Mouse (Mus musculus) layer of hippocampus, postnatal 14 days (tissue): Measurements from ENCODE around the gene Celsr3. TPM values are rescaled to one million over a fixed set of nuclear protein-coding genes. Genes with fewer than 3 reads are reported as not detected.

Experiments
- DNase-seq, 2 experiments: peaks; one replicate each; pipeline ENCODE4 v3.0.0; 2021 to 2022; ENCODE audit warnings: low spot score in 2 of 2, mixed read lengths in 1 of 2
- total RNA-seq, 2 experiments: library from RNA; stranded (reverse); gene quantifications; 2 replicates each; pipeline ENCODE4 v1.2.3; 2021

The Celsr3 gene
- total RNA-seq, 2 experiments from 2014 or later, result 54.2 to 57.1 TPM

DNA sequence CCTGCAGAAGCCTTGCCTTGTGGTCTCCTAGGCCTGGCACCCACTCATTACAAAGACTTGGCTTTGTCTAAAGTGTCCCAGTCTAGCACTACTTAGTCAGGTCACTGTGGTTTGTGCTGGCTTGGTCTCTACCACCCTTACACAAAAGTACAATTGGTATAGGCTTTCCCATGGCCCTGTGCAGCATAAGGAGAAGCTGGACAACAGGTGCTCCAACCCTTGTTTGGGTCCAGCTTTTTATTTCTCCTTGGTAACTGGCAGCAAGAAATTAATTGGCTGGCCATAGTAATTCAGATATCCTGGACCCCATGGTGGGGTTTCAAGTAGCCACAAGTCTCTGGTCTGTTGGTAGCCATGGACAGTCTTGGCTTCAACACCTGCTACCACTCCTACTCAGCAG is 19.7 kb upstream of the Celsr3 start:
- DNase-seq, result no peak

DNA sequence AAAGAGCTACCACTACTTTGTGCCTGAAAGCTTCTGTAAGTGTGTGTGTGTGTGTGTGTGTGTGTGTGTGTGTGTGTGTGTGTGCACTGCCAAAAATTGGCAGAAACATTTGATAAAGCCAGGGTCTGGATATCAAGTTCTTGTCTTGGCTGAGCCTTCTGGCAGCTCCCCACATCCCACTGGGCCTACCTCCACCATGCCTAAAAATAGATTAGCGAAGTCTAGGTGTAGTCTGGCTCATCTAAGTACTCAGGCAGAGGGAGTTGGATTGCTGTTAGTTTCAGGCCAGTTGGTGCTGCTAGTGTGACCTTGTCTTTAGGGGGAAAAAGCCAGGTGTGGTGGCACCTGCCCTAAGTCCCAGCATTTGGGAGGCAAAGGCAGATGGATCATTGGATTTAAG is 19.3 kb upstream of the Celsr3 start:
- DNase-seq, result no peak

DNA sequence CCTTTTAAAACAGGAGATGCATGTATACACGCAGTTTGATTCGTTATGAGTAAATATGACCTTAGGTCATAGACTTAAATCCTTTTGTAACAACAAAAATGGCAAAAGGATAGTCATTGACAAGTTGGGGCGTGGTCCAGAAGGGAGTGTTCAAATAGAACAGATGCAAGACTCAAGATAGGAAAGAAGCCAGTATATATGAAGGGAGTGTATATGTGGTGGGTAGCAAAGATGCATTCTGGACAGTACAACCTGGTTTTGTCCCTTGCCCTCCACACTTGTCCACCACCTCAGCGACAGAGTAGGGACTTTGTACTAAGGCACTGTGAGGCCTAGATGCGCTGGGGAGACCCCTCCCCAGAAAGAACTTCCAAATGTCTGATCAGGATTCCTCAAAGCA is 18.4 kb upstream of the Celsr3 start:
- DNase-seq, result no peak

- DNase-seq, result peak; percentile 95 to 96
Observed at GRCm38 (mm10) chr9:108808163-108808665, 17.9 kb upstream of the Celsr3 start, which contains the start of gene Nckipsd. Nckipsd (plus strand) TSS chr9:108808368.

DNA sequence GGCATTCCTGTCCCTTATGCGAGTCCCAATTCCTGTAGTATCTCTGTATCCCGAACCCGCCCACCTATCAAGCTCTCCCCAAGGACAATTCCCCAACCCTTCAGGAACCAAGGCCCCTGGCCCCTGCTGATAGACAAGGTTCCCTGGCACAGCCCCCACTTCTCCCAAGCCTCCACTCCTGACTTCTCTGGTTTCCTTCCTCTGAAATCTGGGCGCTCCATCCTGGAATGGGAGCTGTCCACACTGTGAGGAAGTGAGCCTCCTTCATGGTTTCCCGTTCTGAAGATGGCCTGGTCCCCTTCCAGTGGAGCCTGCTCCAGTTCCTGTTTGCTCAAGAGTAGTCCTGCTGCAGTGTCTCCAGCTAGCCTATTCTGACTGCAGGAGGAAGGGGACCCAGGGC is 16.9 kb upstream of the Celsr3 start:
- DNase-seq, result no peak

GRCm38 (mm10) chr9:108809723-108810122 is 16.4 kb upstream of the Celsr3 start:
- no peak for DNase-seq

GRCm38 (mm10) chr9:108810516-108810915 is 15.6 kb upstream of the Celsr3 start:
- no peak for DNase-seq

DNA sequence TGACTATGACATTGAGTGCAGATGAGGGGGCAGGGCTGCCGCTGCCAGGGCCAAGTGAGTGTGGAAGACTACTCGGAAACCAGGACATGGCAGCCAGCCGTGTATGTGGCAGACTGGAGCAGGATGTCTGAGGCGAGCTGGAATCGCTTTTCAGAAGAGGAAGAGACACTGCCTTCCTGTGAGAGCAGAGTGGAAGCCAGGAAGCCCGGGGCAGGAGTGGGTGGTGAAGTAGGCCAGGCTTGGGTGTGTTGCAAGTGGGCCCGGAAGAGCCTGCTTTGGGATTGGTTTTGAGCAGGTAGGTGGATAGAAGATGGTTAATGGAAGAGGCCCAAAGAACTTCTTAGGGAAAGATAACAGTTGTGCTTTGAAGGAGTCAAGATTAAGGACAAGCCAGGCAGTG is 10.6 kb upstream of the Celsr3 start:
- DNase-seq, result no peak

GRCm38 (mm10) chr9:108819495-108819894 is 6.6 kb upstream of the Celsr3 start:
- DNase-seq, result peak in 1 of 2 experiments; percentile 68

DNA sequence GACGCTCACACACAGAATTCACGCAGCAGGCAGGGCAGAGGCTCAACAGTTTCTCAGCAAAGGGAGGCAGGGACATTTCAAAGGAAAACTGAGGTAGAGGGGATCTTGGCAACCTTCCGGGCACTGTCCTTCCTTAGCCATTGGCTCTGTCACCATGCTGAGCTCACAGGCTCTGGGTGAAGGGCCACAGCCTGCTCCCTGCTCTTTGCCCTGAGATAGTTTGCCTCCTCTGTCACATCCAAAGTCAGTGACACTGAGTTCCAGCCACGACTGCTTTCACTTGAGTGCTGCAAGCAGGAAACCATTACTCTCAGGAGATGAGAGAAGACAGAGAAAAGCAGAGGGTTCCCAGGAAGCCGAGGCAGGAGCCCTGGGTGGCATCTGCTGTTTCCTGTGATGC is 6.0 kb upstream of the Celsr3 start:
- no peak for DNase-seq

DNA sequence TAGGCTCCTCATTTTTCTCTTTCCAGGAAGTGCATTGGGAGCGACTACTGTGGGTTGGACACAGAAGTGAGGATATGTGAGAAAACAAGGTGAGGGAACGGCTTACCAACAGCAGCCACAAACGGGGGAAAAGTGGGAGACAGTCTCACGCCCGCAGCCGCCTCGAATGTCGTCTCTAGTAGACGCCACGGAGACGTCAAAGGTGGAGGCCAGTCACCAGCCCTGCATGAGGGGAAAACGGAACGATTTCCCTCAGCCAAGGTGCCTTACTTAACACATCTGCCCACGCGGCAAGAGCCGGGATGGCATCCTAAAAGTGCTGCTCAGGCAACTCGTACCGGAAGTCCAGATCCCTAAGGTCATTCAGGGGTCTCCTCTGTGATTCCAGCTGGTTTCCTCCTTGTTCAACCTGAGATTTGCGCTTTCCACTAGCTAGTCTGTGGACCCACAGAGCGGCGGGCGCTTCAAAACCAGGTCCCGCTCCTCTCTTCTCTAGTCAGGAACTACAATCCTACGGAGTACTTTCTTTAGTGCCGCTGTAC is 1.9 kb upstream of the Celsr3 start:
- DNase-seq, result no peak

DNA sequence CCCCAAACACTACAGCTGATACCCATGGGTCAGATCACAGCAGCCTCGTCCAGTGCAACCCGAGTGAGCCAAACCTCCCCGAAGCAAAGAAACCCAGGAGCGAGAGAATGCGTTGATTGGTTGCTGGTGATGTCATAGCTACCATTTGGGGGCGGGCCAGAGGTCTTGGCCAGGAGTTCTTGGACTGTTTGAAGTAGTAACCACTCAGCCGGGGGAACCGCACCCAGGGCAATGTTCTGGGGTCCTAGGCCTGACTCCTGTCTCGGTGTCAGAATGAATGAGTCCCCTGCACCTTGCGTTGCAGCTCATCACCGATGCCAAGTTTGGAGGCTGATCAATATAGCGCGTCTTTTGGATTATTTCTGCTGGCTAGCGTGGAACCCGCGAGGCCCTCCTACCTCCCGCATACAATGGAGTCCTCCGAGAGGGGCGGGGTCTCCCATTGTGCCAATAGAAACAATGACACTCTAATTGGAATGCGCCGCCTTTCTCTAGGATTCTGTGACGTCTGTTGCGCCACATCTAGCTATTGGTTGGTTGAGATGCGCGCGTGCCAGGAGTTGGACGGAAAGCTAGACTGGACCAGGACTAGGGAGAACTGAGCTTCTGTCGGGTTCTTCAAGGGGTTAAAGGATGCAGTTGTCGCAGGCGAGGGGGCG is 1.2 kb upstream of the Celsr3 start:
- DNase-seq, result peak; percentile 92 to 97

- DNase-seq, result peak; percentile 60 to 62
Observed at GRCm38 (mm10) chr9:108826700-108827340, 700 bp downstream of the Celsr3 start.

DNA sequence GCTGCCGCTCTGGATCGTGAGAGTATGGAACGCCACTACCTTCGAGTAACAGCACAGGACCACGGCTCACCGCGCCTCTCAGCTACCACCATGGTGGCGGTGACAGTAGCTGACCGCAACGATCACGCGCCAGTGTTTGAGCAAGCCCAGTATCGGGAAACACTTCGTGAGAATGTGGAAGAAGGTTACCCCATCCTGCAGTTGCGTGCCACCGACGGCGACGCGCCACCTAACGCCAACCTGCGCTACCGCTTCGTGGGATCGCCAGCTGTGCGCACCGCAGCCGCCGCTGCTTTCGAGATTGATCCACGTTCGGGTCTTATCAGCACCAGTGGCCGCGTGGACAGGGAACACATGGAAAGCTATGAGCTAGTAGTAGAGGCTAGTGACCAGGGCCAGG is 1.3 kb downstream of the Celsr3 start:
- no peak for DNase-seq

DNA sequence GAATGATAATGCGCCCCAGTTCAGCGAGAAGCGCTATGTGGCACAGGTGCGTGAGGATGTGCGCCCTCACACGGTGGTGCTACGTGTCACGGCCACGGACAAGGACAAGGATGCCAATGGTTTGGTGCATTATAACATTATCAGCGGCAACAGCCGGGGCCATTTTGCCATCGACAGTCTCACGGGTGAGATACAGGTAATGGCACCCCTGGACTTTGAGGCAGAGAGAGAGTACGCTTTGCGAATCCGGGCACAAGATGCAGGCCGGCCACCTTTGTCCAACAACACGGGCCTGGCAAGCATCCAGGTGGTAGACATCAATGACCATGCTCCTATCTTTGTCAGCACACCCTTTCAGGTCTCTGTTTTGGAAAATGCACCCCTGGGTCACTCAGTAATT is 1.8 kb downstream of the Celsr3 start:
- no peak for DNase-seq

GRCm38 (mm10) chr9:108831637-108832036 is 5.5 kb downstream of the Celsr3 start:
- DNase-seq, result no peak

DNA sequence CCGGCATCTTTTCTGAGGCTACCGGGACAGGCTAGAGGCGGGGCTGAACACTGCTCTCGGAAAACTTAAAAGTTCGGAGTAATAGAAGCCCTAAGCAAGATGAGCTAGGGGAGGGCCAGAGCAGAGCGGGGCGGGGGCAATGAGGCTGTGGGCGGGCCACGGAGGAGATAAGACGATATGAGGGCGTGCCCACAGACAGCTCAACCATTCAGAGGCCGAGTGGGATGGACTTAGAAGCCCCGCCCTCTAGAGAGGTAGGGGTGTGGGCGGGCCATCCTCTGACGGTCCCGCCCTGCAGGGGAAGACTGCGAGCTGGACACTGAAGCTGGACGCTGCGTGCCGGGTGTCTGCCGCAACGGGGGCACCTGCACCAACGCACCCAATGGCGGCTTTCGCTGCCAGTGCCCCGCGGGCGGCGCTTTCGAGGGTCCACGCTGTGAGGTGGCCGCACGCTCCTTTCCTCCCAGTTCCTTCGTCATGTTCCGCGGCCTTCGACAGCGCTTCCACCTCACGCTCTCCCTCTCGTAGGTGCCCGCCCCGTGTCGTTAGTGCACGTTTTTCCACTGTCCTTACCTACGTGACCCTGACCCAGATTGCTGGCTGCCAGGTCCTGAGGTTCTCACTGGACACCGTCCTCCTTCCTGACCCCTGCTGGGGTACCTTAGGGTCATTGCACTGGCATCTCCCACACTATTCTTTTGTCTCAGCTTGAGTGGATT is 6.4 kb downstream of the Celsr3 start:
- DNase-seq, result peak; percentile 63 to 82

- DNase-seq, result peak; percentile 58 to 63
Observed at GRCm38 (mm10) chr9:108842989-108843388, 16.9 kb downstream of the Celsr3 start.

DNA sequence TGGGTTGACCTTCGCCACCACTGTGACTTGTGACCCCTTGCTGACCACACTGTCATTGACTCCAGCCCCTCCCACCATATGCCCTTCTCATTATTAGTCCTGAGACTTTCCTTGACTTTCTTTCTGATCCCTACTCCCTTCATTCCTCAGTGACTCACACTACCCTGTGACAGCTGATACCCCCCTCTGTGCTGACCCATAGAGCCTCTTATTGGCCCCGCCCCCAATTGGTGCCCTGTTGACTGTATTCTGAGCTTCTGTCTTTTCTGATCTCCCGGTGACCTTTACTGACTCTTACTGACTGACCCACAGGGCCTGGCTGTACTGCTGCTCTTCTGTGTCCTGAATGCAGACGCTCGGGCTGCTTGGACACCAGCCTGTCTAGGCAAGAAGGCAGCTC is 19.3 kb downstream of the Celsr3 start:
- no peak for DNase-seq

DNA sequence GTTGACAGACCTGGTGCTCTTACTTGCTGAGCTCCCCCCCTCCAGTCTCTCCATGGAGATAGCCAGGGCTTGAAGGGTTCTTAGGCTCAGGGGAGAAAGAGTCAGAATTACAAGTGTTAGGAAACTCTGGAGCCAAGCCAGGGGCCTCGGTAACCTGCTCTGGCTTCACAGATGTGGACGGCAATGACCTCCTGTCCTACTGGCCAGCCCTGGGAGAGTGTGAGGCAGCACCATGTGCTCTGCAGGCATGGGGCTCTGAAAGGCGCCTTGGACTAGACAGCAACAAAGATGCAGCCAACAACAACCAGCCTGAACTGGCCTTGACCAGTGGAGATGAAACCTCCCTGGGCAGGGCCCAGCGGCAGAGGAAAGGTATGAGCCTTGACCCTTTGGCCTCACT is 21.3 kb downstream of the Celsr3 start:
- no peak for DNase-seq

GRCm38 (mm10) chr9:108848419-108848818 is 22.3 kb downstream of the Celsr3 start:
- DNase-seq, result no peak

GRCm38 (mm10) chr9:108852976-108853375 is 26.9 kb downstream of the Celsr3 start, which contains the start of gene Slc26a6:
Slc26a6 (plus strand) TSS chr9:108853283.
- no peak for DNase-seq
